Mouse (Mus musculus) naive thymus-derived CD4-positive, alpha-beta T cell, adult 2 months (primary cell): ENCODE data around the gene Sorcs3.

Experiments used
- DNase-seq: peaks from one replicate; pipeline ENCODE4 v3.0.0-alpha.2; 2011; ENCODE audit warnings: low read depth

Gene Sorcs3

DNA sequence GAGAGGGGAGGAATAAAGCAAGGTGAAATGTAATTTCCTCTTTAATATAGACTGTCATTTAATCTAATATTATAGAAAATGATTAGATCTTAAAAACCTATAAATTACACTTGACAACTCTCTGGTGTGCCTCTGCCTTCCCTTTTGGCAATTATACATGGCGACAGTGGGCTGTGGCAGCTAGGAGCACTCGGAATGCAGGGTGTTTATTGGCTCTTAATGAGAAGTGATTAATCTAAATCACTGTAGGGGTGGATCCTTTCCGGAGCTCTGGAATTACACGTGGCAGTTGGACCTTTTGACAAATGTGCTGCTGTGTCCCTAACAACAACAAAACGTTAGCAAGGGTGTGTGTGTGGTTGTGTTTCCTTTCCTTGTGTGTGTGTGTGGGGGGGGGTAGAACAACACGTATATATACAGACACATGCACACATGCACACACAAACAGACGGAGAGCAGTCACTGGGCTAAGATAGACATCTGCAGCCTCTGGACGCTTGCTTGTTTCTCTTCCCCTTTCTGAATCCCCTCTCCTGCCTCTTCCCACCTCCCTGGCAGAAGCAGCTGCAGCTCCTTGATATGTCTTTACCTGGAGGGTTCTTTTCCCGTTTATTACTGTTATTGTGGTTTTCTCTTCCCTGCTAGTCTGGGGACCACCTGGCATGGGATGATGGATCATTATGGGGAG lies 318.8 kb downstream of the Sorcs3 start:
- no peak for DNase-seq

DNA sequence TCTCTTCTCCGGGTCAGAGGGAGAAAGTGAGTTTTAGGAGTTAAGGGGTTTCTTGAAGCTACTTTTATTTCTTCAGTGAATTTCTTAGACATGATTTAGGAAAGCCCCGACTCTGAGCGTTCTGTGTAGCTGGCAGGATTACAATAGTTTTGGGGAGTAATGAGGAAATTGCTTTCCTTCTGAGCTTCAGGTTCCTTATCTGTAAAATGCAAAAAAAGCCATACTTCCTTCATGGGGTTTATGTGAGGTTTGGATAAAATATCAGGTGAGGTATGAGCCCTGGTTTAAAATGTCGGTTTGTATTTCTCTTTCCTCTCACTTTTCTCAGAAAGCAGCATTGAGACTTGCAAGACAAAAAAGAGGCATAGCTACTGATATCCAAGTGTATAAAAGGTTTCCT lies 327.8 kb downstream of the Sorcs3 start:
- no peak for DNase-seq

DNA sequence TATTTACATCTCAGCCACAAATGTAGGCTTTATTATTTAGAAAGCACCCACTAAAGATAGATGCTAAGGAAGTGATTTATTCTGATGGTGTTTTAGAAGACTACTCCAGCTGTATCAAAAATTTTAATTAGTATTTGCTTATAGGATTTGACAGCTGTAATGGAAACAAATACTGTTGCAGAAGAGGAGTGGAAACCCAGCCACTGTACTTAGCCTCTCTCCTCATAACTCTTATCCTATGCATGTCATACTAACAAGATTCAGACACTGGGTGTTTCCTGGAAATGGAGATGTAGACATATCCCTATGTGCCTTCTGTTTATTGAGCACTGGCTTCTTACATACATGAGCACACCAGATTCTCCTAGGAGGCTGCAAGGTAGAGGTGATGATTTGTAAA lies 338.5 kb downstream of the Sorcs3 start:
- DNase-seq, result no peak

DNA sequence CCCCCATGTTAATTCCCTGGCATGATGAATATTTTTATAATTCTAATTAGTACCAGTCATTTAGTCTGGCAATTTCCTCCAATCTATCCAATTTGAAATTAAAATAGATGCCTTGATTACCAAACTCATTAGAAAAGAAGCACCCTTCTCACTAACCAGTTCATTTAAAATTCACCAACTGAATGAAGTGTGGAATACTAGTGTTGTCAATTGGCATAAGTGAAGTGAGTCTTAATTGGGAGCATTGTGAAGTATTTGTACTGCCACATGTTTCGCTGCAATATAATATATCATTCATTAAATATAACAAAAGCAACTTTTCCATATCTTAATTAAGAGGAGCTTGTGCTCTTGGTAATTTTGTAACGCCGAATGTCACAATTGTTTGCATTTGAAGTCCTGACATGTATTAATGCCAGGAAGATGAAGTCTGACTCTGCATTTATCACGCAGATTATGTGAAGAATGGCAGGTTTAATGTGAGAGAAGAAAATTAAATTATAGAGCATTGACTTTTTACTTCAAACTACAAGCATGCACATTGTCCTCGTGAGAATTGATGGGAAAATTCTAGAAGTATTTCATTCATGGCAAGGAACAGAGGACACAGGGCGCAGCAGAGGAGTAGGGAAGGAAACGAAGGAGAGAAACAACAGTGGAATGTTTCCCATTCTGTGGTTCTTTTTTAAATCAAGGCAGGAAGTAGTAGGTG lies 339.8 kb downstream of the Sorcs3 start:
- DNase-seq, result no peak

DNA sequence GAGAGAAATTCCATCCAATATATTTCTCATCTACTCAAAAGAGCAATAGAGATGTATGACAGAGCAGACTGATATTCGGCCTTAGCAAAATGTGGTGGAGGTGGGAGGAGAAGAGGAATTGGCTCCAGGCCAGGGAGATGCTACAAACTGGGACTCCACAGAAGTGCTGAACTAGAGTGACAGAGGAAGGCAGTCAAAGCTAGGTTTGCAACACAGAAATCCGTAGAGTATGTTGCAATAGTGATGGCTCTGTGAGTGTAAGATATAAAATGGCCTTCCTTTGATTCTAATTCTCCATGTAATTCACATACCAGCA lies 340.3 kb downstream of the Sorcs3 start:
- DNase-seq, result no peak

DNA sequence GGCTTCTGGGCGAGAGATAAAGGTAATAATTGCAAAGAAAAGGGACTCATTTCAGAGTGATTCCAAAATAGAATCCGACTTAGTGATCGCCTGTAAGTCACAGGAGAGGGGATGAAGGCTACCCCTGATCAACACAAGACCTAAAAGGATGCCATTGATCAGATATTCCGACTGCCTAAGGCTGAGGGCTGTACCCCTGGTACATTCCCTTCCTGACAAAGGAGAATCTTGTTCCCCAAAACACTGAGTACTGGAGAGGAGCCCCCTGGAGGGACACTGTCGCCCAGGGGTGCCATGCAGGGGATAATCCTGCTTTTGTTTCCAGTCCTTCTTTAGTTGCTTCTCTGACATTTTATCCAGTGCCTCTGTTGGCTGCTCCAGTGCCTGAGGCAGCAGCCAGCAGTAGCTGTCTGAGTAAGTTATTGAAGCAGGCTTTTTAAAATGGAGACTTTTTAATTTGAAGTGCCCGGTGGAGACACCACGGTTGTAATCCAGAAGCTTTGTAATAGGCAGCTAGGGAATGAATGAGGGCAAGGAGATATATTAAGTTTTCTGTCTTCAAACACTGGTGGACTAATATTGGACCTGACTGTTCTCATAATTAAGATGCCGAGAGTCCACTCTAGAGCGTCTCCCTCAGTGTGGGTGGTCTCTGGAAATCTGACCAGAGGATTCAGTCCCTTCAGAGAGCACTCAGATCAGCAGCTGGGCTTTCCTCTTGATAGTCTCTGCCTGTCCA lies 342.5 kb downstream of the Sorcs3 start:
- DNase-seq, result no peak

DNA sequence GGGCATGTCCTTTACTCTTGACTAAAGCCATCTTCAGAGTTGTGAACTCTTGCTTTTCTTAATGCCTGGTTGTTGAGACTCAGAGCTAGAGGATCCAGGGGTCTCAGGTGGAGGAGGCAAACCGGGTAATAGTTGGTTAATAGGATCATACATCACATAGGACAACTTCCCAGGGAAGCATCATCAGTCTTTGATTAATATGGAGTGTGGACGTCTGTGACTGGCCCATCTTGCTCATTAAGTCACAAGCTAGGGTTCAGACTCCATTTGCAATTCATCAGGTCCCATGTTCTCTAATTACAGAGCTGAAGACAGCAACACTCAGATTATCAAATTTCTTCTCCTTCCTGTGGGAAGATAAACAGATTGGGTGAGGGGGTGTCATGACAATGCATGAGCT lies 353.6 kb downstream of the Sorcs3 start:
- DNase-seq, result no peak

DNA sequence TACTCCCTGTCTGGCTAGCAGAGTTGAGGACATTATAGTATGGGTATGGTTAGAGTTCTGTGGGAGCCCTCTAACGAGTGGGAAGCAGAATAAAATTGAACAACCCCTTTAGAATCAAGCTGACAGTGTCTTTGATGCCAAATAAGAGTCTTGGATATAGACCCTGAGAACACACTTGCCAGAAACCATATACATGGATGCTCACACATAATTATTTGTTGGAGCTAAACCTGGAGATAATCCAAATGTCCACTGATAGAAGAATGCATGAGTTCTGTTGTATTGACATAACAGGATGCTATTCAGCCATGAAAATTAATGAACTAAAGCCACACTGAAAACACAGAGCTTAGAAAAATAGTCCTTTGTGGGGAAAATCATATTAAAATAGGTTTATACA lies 369.9 kb downstream of the Sorcs3 start:
- DNase-seq, result no peak

DNA sequence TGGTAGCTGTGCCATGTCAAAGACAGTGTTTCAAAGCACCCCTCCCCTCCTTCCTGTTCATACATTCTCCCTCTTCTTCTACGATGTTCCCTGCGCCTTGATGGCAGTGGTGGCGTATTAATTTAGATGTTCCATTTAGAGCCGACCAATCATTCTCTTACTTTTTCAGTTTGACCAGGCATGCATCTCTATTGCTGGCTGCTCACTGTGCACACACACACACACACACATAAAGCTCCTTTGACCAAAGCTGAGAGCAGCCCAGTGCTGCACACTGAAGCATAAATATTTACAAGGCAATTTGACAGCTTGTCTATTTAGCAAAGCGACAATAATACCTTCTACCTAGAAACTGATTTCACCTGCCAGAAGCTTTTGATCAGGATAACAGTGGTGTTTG lies 371.3 kb downstream of the Sorcs3 start:
- no peak for DNase-seq

DNA sequence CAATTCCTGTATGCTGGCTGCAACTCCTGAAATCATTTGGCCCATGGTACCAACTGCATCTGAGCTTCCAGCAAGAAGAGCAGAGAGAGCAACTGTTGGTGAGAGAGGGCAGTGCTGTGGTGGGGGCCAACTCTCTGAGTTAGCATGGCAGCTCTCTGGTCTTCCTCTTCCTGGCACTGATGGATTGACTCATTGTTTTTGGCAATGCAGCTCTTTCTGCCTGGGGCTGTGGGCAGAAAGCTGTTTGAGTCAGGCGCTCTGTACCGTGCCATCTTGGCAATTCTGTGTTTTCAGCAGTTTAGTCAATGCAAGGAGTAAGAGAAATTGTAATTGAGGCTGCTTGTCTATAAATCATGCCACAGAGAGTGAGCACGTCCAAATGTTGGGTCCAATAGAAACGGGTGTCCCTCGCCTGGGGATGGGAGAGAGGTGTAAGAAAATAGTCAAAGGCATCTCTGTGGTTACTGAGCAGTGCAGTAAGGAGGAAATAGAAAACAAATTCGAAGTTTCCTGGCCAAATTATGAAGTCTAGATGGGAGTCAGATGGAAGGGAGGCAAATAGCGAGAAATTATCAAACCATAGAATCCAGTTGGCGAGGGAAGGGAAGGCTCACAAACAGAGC lies 379.2 kb downstream of the Sorcs3 start:
- no peak for DNase-seq

DNA sequence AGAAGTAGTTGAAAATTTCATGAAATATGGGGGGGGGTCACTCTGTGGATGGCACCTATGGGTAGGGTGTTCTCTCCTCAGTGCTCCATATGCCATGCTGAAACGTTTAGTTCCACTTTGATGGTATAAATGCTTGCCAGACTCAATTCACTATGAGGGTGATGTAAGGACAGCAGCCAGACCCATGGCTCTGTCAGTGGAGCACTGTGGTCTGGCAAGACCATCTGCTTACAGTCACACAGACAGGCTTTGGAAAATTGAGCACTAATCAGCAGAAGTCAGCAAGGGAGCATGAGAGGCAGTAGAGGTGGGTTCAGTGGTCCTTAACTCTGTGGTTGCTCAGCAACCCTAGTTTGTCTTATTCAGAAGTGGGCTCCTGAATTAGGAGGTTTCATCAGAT lies 411.1 kb downstream of the Sorcs3 start:
- DNase-seq, result no peak

DNA sequence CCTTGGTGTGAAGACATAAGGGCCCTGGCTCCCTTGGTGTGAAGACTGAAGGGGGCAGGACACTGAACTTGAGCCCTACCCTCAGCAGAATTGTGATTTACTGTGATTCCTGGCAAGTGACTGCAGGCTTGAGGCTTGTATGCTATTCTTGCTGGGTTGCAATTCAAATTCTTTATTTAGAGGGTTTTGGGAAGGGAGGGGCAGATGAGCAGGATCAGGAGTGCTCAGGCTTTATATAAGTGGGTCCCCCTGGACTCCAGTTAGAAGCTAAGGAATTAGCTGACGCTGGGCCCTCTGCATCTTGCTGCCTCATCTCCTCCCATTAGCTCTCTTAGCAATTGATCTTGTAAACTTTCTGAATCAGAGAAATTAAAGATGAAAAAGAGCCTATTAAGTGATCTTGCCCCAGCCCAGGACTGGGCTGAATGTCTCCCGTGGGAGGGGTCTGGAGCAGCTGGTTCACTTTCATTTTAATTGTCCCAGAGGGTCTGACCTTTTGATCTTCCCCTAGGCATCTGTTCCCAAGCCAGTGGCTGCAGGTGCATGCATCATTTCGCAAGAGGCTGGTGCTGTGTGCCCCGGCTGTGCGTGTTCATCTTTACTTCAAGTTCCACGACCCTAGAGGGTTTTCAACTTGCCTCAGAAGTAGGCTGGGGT lies 425.0 kb downstream of the Sorcs3 start:
- DNase-seq, result no peak

DNA sequence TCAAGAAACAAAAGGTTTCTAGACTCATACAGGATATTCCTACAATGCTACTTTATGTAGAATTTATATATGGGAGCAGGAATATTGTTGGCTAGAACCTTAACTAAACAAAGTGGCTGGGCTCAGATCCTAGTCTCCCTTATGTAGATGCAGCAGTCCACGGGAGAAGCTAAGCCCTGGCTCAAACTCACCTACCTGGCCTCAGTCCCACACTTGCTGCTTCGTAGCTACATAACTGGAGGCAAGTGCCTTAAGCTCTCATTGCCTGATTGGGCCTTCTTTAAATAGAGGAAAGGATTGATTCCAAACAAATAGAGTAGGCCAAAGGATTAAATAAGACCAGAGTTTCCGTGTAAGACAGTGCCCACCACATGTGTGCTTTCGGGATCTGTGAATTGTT lies 436.7 kb downstream of the Sorcs3 start:
- DNase-seq, result no peak

DNA sequence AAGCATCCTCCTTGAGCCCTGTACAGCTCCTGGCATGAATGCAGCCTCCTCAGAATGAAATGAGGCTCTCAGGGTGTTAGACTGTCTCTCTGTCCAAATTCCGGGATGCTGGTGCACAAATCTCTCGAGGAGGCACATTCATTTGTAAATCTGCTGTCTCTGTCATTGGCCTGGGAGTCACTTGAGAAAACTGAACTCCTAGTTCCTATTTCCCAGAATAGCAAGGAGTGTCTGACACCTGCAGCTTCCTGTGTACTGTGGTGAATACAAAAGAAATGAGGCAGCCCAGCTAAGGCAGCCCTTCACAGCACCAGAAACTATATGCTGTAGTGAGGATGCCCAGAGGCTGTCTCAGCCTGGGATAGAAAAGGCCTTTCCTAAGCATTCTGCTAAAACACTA lies 444.1 kb downstream of the Sorcs3 start:
- DNase-seq, result no peak

DNA sequence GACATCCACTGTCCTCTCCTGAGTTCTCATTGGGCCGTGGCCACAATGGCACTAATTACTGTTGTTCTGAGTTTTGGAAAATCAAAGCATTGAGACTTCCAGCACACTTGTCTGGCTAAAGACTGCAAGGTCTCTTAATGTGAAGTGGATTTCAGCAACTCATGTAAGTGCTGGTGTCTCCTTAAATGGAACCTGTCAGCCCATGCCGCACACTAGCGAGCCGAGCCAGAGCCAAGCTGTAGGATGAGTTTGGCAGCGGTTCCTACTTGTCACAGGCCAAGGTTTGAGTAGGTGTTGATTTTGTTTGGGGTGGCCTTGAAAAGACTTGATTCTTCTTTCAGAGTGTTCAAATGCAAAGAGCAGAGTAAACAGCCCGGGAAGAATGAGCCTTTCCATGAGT lies 445.8 kb downstream of the Sorcs3 start:
- no peak for DNase-seq

DNA sequence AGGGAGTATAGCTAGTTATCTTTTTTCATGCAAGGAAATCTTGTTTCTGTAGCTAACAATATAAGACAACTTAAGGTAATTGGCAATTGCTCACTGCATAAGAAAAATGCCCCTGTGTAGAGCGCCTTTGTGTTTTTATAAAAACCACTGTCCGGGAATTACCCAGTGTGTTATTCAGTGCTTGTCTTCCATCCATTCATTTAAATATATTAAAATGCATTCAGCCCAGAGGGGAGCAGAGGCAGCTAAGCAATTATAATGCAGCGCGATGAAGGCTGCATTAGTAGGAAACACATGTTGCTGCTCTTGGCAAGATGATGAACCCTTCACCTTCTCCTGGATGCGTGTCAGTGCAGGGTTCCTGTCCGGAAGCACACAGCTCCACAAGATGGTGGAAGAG lies 454.4 kb downstream of the Sorcs3 start:
- no peak for DNase-seq

DNA sequence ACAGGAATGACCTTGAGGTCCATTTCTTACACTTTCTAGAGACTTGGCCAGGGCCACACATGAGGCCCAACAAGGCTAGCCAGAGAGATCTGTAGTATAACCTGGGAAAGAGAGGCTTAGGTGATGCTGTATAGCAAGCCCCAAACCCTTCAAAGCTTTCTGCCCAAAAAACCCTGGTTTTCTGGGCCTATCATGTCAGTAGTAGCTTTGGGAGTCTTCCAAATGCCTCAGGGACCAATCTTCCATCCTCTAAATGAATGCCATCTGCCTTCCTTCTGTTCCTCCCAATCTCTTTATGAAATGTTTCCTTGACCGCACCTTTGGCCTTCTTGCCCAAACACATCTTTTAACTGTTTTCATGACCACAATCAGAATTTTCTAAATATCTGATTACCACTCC lies 474.1 kb downstream of the Sorcs3 start:
- no peak for DNase-seq

DNA sequence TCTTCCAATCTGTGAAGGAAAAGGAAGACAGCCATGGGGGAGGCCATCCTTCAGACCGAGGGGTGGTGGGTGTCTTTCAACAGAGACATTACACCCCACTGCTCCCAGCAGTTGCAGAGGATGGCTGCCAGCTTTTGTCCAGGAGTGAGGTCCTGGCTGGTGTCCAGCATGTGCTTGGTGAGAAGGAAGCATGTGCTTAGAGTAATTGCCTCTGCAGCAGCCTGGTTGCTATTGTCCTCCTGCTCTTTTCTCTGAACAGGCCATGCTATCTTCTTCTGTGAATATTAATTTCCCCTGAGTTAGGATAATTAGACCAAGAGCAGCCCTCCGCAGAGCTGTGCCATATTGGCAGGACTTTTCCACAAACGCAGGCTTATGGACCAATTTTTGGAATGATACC lies 476.7 kb downstream of the Sorcs3 start:
- DNase-seq, result no peak

DNA sequence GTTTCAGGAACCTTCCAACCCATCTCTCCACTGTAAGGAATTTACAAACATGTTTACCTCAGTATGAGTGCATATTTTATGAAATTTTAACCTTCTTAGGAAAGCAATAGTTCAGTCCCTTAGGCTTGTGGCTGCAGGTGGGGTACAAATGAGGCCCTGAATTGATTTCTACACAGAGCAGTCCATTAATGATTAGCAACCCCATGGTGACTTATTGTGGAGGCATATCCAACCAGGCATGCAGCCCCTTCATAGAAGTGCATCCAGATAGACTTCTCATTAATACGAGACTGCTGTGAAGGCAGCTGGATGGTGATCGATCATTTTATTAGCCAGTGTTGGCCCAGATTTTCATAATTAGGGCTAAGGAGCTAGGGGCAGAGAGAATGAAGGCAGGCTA lies 480.5 kb downstream of the Sorcs3 start:
- DNase-seq, result no peak

DNA sequence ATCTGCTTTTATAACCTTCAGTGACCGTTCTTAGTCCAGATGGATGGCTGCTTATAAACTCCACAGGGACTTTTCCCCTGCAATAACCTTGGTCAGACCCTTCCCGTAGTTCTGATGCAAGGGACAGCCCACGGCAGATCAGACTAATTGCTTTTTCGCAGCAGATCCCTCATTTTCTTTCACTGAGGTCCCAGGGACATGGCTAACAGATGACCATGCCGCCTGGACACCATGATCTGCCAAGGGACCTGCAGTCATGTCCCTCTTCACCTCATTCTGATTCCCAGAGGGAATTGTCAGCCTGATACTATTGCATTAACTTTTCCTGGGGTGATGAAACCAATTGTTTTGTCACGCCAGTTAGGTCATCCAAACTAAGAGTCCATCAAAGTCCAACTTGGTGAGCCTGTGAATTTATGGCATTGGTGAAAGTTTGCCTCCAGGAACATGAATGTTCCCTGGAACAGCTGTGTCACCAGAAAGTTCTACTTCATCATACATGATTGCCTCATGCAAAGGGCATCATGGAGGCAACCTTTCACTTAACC lies 494.4 kb downstream of the Sorcs3 start:
- DNase-seq, result no peak

DNA sequence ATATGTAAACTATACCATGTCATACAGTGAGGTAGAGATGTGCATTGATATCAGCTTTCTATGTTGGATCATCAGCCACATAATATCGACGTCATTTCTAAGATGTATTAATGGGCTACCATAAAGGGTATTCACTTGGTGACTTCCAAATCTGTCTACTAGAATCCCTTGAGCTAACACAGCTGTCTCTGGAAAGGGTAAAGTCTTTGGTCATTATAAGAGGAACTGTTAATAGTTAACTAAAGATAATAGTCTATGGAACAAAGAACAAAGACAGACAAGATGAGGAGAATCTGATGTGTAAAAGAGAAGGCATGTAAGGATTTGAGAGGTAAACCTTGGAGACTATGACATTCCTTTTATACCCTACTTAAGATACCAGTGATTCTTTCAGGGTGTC lies 497.9 kb downstream of the Sorcs3 start:
- no peak for DNase-seq

DNA sequence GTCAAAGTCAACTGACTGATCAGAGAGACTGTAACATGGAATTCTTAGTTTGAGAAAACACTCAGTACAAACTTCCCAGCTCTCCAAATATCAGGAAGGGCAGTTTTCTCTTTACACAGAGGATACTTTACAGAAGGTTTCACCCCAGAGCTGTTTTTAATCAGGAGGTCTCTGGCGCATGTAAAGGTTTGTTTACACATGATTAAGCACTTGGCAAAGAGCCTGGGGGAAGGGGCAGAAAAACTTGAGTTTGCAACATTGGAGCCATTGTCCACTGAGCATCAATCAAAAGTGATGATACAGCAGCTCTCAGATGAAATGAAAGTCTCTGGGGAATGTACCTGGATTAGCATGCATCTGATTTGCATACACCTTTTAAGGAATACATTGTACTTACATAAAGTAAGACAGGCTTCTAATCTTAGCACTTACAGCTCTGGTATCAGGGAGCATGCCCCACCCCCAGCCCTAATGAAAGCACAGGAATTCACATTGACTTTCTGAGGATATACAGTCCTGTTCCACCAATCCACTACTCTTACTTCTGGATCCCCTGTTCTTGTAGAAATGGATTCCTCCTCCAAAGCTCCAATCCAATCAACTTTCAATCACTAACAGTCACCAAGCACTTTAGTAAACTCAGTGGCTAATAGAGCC lies 500.6 kb downstream of the Sorcs3 start:
- DNase-seq, result no peak
